ENCODE assay signal across 7 mouse cellular contexts in genomic region chr19:43478891-43479290, GRCm38 (mm10). TPM values are rescaled to one million over a fixed set of nuclear protein-coding genes. Genes with fewer than 3 reads are reported as not detected.
DNase-seq lines count a peak whose midpoint lies in the region; ATAC-seq and TF ChIP-seq lines count a peak whose summit lies in the region.

No protein-coding gene starts in this region.

- peak; percentile 85 for TF ChIP-seq CTCF in liver, embryonic 14.5 days (IDR thresholded peaks at IDR 0.05; ENCODE audit: low read depth)

- H3K27ac ChIP-seq in neural tube, embryonic 15.5 days (replicated peaks) = no peak overlapping the region
- H3K27ac ChIP-seq in liver, embryonic 14.5 days = no peak overlapping the region

- H3K36me3 ChIP-seq in neural tube, embryonic 15.5 days = no peaks in the 10 kb centered on the region
- no peaks in the 10 kb centered on the region for H3K36me3 ChIP-seq in liver, embryonic 14.5 days (replicated peaks; ENCODE audit: control insufficient read depth, insufficient read depth, low read depth)

- WGBS in neural tube, embryonic 15.5 days = 17% methylated on average over 5 of the region's 5 CpGs
- WGBS in liver, embryonic 14.5 days (ENCODE audit: insufficient replicate concordance) = 11% methylated on average over 5 of the region's 5 CpGs

- no peaks in the 10 kb centered on the region for H3K9me3 ChIP-seq in neural tube, embryonic 15.5 days (replicated peaks)
- no peaks in the 10 kb centered on the region for H3K9me3 ChIP-seq in liver, embryonic 14.5 days (ENCODE audit: control insufficient read depth, low read length)

- H3K9ac ChIP-seq in neural tube, embryonic 15.5 days (replicated peaks) = no peak overlapping the region
- no peak overlapping the region for H3K9ac ChIP-seq in liver, embryonic 14.5 days (replicated peaks)

- ATAC-seq in neural tube, embryonic 15.5 days (ENCODE audit: low FRiP score) = no peak
- no peak for ATAC-seq in liver, embryonic 14.5 days (ENCODE audit: insufficient read depth)

- peak; percentile 62 for DNase-seq in neural tube, embryonic 10.5 days (ENCODE audit: extremely low spot score, low spot score)
- DNase-seq in adrenal gland, postnatal 10 days = peak; percentile 83
- peak; percentile 89 for DNase-seq in embryo, embryonic 11 days
- DNase-seq in induced T-regulatory cell, adult 2 months (ENCODE audit: low read depth) = peak; percentile 67
- DNase-seq in liver, embryonic 14.5 days (ENCODE audit: low read depth in 3 of 3, low spot score in 3 of 3) = peak; percentile 36 to 45 (median 42)
- peak; percentile 46 for DNase-seq in right cerebral cortex, postnatal 25 days

- no peaks in the 10 kb centered on the region for H3K27me3 ChIP-seq in neural tube, embryonic 15.5 days (replicated peaks)
- no peaks in the 10 kb centered on the region for H3K27me3 ChIP-seq in liver, embryonic 14.5 days (ENCODE audit: control insufficient read depth, insufficient read depth, low read length)

- peaks cover 9% of the 10 kb centered on the region for H3K4me1 ChIP-seq in neural tube, embryonic 15.5 days
- peaks cover 0 to 4% of the 10 kb centered on the region in 2 experiments; a peak in 2 of 4 replicates for H3K4me1 ChIP-seq in liver, embryonic 14.5 days (replicated peaks; ENCODE audit: control insufficient read depth in 2 of 2, insufficient read depth in 2 of 2, low read length in 1 of 2)

- no peak overlapping the region for H3K4me3 ChIP-seq in neural tube, embryonic 15.5 days (replicated peaks)
- H3K4me3 ChIP-seq in liver, embryonic 14.5 days (ENCODE audit: insufficient read depth in 1 of 2, low read depth in 2 of 2, low read length in 2 of 2) = no peak overlapping the region

- no peak for TF ChIP-seq EP300 in liver, embryonic 14.5 days (IDR thresholded peaks at IDR 0.05; ENCODE audit: low read depth)

- no peak overlapping the region for H3K4me2 ChIP-seq in neural tube, embryonic 15.5 days
- H3K4me2 ChIP-seq in liver, embryonic 14.5 days (ENCODE audit: low read depth) = no peak overlapping the region

RNA-seq across cellular contexts. Expression of gene Cnnm1, which starts 38.7 kb away (rescaled TPM):
- 4.9 and 5.1 TPM in 2 replicates for polyA plus RNA-seq in neural tube, embryonic 15.5 days (2015; fragmentation: Nextera tagmentation; extraction: Ambion mirVana)
- under 1 TPM; 0.21 to 0.42 TPM for total RNA-seq in adrenal gland, postnatal 10 days (2021)
- polyA plus RNA-seq in liver, embryonic 14.5 days (2012; rRNA removed) = 0.08 and 0.10 TPM in 2 replicates
- polyA plus RNA-seq in liver, embryonic 14.5 days (2014; fragmentation: Nextera tagmentation; extraction: Ambion mirVana) = 0.08 and 0.17 TPM in 2 replicates

RNA-seq across cellular contexts. Expression of gene Got1, which starts 45.5 kb away (rescaled TPM):
- 118 and 127 TPM in 2 replicates for polyA plus RNA-seq in neural tube, embryonic 15.5 days (2015; fragmentation: Nextera tagmentation; extraction: Ambion mirVana)
- total RNA-seq in adrenal gland, postnatal 10 days (2021) = 100 to 1,000 TPM in 1 of 2 experiments, 10 to 100 TPM in 1; 83.4 to 147 TPM
- polyA plus RNA-seq in liver, embryonic 14.5 days (2012; rRNA removed) = 9.0 and 10.8 TPM in 2 replicates
- polyA plus RNA-seq in liver, embryonic 14.5 days (2014; fragmentation: Nextera tagmentation; extraction: Ambion mirVana) = 11.6 and 11.7 TPM in 2 replicates
